Mouse (Mus musculus) CD4-positive naive resting alpha-beta T cell, adult 76 days (primary cell): ENCODE data around the gene Dnase1l2. TPM values are rescaled to one million over a fixed set of nuclear protein-coding genes. Genes with fewer than 3 reads are reported as not detected.

Experiments used
- total RNA-seq: library from RNA; stranded (reverse); gene quantifications from one replicate; pipeline ENCODE4 v1.2.4, GENCODE M21; 2023

Dnase1l2 gene
- total RNA-seq = 3.6 TPM

GRCm38 (mm10) chr17:24442632-24443155, at the start of gene Dnase1l2:
TSS of gene Dnase1l2 (minus strand) at chr17:24443105.

GRCm38 (mm10) chr17:24488186-24488661, 45.3 kb upstream of the Dnase1l2 start, which contains the start of gene Caskin1:
TSS of gene Caskin1 (plus strand) at chr17:24488601.

GRCm38 (mm10) chr17:24478663-24479380, 35.9 kb upstream of the Dnase1l2 start, which contains the start of gene Mlst8:
TSS of gene Mlst8 (minus strand) at chr17:24479078.

GRCm38 (mm10) chr17:24473612-24474275, 30.8 kb upstream of the Dnase1l2 start, which contains the start of gene Bricd5:
TSS of gene Bricd5 (plus strand) at chr17:24473884.

GRCm38 (mm10) chr17:24469910-24470602, 27.2 kb upstream of the Dnase1l2 start, which contains the start of the genes E4f1 and Pgp:
TSS of gene E4f1 (minus strand) at chr17:24470313.
TSS of gene Pgp (plus strand) at chr17:24470392.

GRCm38 (mm10) chr17:24426471-24427169, 16.3 kb downstream of the Dnase1l2 start, which contains the start of gene Eci1:
TSS of gene Eci1 (plus strand) at chr17:24426641.

GRCm38 (mm10) chr17:24414230-24414976, 28.5 kb downstream of the Dnase1l2 start, which contains the start of gene Rnps1:
TSS of gene Rnps1 (plus strand) at chr17:24414565.

Other genes with a start within 250 kb of the Dnase1l2 start
- 1.4 TPM for gene Tbc1d24, start 237.5 kb downstream of the Dnase1l2 start, total RNA-seq
- gene Ntn3, start 233.6 kb downstream of the Dnase1l2 start, total RNA-seq = 0.18 TPM
- 4.7 TPM for gene Tedc2, start 222.3 kb downstream of the Dnase1l2 start, total RNA-seq
- 6.7 TPM for gene Ccnf, start 191.6 kb downstream of the Dnase1l2 start, total RNA-seq
- 0.23 TPM for gene Abca17, start 92.0 kb downstream of the Dnase1l2 start, total RNA-seq
- gene Abca3, start 91.2 kb downstream of the Dnase1l2 start, total RNA-seq = 42.6 TPM
- gene Rnps1, start 28.5 kb downstream of the Dnase1l2 start, total RNA-seq = 191 TPM
- gene Eci1, start 16.5 kb downstream of the Dnase1l2 start, total RNA-seq = 13.7 TPM
- gene E4f1, start 27.2 kb upstream of the Dnase1l2 start, total RNA-seq = 68.1 TPM
- 10.9 TPM for gene Pgp, start 27.3 kb upstream of the Dnase1l2 start, total RNA-seq
- gene Bricd5, start 30.8 kb upstream of the Dnase1l2 start, total RNA-seq = 0.59 TPM
- gene Mlst8, start 36.0 kb upstream of the Dnase1l2 start, total RNA-seq = 12.4 TPM
- gene Caskin1, start 45.5 kb upstream of the Dnase1l2 start, total RNA-seq = not detected
- 189 TPM for gene Traf7, start 84.8 kb upstream of the Dnase1l2 start, total RNA-seq
- 1.8 TPM for gene Rab26, start 91.1 kb upstream of the Dnase1l2 start, total RNA-seq
- gene Pkd1, start 106.7 kb upstream of the Dnase1l2 start, total RNA-seq = 86.7 TPM
- gene Tsc2, start 189.5 kb upstream of the Dnase1l2 start, total RNA-seq = 56.1 TPM
- 2.0 TPM for gene Nthl1, start 189.6 kb upstream of the Dnase1l2 start, total RNA-seq
- gene Slc9a3r2, start 207.2 kb upstream of the Dnase1l2 start, total RNA-seq = 0.73 TPM
- gene Npw, start 215.4 kb upstream of the Dnase1l2 start, total RNA-seq = not detected
- 63.8 TPM for gene Zfp598, start 226.6 kb upstream of the Dnase1l2 start, total RNA-seq
- not detected for gene Syngr3, start 246.8 kb upstream of the Dnase1l2 start, total RNA-seq